Mouse (Mus musculus) limb, embryonic 12.5 days (tissue): ENCODE results near the gene Ncan. TPM values are rescaled to one million over a fixed set of nuclear protein-coding genes. Genes with fewer than 3 reads are reported as not detected.

Source experiments
- ATAC-seq: fragments of 200-750 bp; cut with Nextera tagmentation; 2 replicates; pipeline ENCODE4 v1.8.0; 2017; ENCODE audit warnings: low read depth, moderate TSS enrichment; ENCODE audit not compliant: insufficient number of reproducible peaks, insufficient read depth, low FRiP score, low TSS enrichment
- H3K27ac ChIP-seq: fragments of 300-500 bp; sonication (generic); 2 replicates; pipeline ENCODE4 v1.5.1; 2016; ENCODE audit warnings: mild to moderate bottlenecking, moderate library complexity
- H3K27me3 ChIP-seq: fragments of 300-500 bp; sonication (generic); 2 replicates; pipeline ENCODE4 v1.6.1; 2016; ENCODE audit warnings: mild to moderate bottlenecking, moderate library complexity
- H3K36me3 ChIP-seq: fragments of 300-500 bp; sonication (generic); 2 replicates; pipeline ENCODE4 v1.6.1; 2016; ENCODE audit warnings: mild to moderate bottlenecking, moderate library complexity
- H3K4me1 ChIP-seq: fragments of 300-500 bp; sonication (generic); replicated peaks from 2 replicates; pipeline ENCODE4 v1.6.1; 2016
- H3K4me2 ChIP-seq: fragments of 300-500 bp; sonication (generic); 2 replicates; pipeline ENCODE4 v1.6.1; 2016; ENCODE audit warnings: mild to moderate bottlenecking, moderate library complexity
- H3K4me3 ChIP-seq: fragments of 300-500 bp; sonication (generic); replicated peaks from 2 replicates; pipeline ENCODE4 v1.5.1; 2016; ENCODE audit warnings: mild to moderate bottlenecking
- H3K9ac ChIP-seq: fragments of 300-500 bp; sonication (generic); replicated peaks from 2 replicates; pipeline ENCODE4 v1.6.1; 2016; ENCODE audit warnings: mild to moderate bottlenecking, moderate library complexity
- H3K9me3 ChIP-seq: fragments of 300-500 bp; sonication (generic); 2 replicates; pipeline ENCODE4 v1.6.1; 2016; ENCODE audit warnings: mild to moderate bottlenecking, moderate library complexity
- WGBS: fragments of 180-500 bp; shearing (Covaris S2); methylation state at CpG from one replicate; pipeline ENCODE4 v1.1.7; 2016; 5-methylcytosine and 5-hydroxymethylcytosine counted together
- polyA plus RNA-seq: library from polyadenylated mRNA; unstranded; fragments of >200 nt; fragmentation: Nextera tagmentation; extraction: Ambion mirVana; gene quantifications from 2 replicates; pipeline ENCODE4 v1.2.1, GENCODE M21; 2016

Ncan gene
- 0.56 and 1.1 TPM in 2 replicates for polyA plus RNA-seq

DNA sequence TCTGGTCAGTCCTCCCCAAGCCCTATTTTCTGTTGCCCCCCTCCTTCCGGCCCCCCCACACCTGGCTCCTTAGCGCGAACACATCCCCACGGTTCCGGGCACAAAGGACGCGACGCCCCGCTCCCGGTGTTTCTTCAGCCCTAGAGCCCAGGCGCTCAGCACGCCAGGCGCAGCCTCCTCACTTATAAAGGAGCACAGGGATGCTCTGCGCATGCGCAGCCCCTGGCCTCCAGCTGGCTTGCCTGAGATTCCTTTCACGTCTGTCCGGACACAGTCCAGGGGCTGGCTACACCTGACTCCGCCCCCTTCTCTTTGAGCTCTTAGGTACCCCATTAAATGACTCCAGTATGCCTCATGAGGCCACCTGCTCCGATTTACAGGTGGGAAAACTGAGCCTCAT is at the start of gene Ncan:
Ncan (minus strand) TSS at position 207 of the 400 bp plus-strand sequence.
- H3K9ac ChIP-seq = 0 out of 2 replicates have a peak within 1 kb of the TSS, but pooled peaks have one; percentile 24
- peak within 1 kb of the TSS; percentile 62 for H3K4me2 ChIP-seq
- H3K27ac ChIP-seq = no peak within 1 kb of the TSS
- H3K4me3 ChIP-seq = peak within 1 kb of the TSS; percentile 29
- 1% methylated on average over 19 of the region's 19 CpGs for WGBS
- peaks cover 81% of the 10 kb centered on the region for H3K27me3 ChIP-seq
- H3K9me3 ChIP-seq = no peaks in the 10 kb centered on the region
- no peaks in the 10 kb centered on the region for H3K36me3 ChIP-seq
- ATAC-seq = peak; percentile 45; the same call in 1 of the 2 replicates
- H3K4me1 ChIP-seq = peaks cover 8% of the 10 kb centered on the region

DNA sequence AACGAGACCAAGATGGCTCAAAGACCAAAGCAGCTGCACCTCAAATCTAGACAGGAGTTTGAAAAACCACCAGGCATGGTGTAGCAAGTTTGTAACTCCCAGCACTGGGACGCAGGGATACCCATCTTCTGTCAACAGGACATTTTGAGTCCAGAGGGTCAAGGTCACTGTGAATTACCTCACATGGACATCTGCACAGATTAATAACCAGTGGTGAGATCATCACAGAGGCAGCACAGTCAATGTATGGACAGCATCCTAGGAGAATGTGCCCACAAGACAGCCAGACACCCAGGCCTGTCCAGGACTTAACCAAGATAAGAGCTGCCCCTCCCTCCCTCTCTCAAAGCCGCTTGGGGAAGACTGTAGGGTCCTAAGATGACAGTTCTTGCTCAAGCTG is 49.4 kb upstream of the Ncan start:
- 83% methylated on average over 3 of the region's 3 CpGs for WGBS
- Histone ChIP-seq H3K4me3 (no peak overlapping the region), H3K9ac (no peak overlapping the region), H3K4me1 (peaks cover 17% of the 10 kb centered on the region), H3K9me3 (no peaks in the 10 kb centered on the region), H3K36me3 (no peaks in the 10 kb centered on the region), H3K27me3 (peaks cover 23% of the 10 kb centered on the region), H3K27ac (no peak overlapping the region), H3K4me2 (no peak overlapping the region)
- no peak for ATAC-seq

- Histone ChIP-seq H3K27me3 (peaks cover 40% of the 10 kb centered on the region), H3K36me3 (no peaks in the 10 kb centered on the region), H3K4me1 (peaks cover 5% of the 10 kb centered on the region; the same call in 1 of the 2 replicates), H3K27ac (no peak overlapping the region), H3K4me2 (peak overlapping the region; percentile 58), H3K9me3 (no peaks in the 10 kb centered on the region), H3K9ac (no peak overlapping the region; the same call in 1 of the 2 replicates), H3K4me3 (peak overlapping the region; percentile 25)
- peak; percentile 79 for ATAC-seq
- 3% methylated on average over 21 of the region's 21 CpGs for WGBS
These were observed 45.9 kb upstream of the Ncan start for GRCm38 (mm10) chr8:70166504-70167110.

- whole genome bisulfite sequencing = 88% methylated on average over 3 of the region's 3 CpGs
- Histone ChIP-seq H3K9me3 (no peaks in the 10 kb centered on the region), H3K27ac (no peak overlapping the region), H3K9ac (no peak overlapping the region), H3K4me3 (no peak overlapping the region), H3K4me1 (peaks cover 9% of the 10 kb centered on the region), H3K36me3 (no peaks in the 10 kb centered on the region), H3K4me2 (no peak overlapping the region), H3K27me3 (peaks cover 43% of the 10 kb centered on the region)
- no peak for ATAC-seq
These were observed 42.6 kb upstream of the Ncan start for GRCm38 (mm10) chr8:70163316-70163715.

GRCm38 (mm10) chr8:70160015-70160414 is 39.3 kb upstream of the Ncan start:
- no peaks in the 10 kb centered on the region for H3K9me3 ChIP-seq
- ATAC-seq = no peak
- WGBS = 68% methylated on average over 13 of the region's 13 CpGs

GRCm38 (mm10) chr8:70159211-70159610 is 38.5 kb upstream of the Ncan start:
- 84% methylated on average over 4 of the region's 4 CpGs for WGBS
- no peaks in the 10 kb centered on the region for H3K36me3 ChIP-seq
- H3K4me2 ChIP-seq = no peak overlapping the region
- no peak overlapping the region for H3K9ac ChIP-seq
- H3K27me3 ChIP-seq = peaks cover 15% of the 10 kb centered on the region; the same call in 1 of the 2 replicates
- no peaks in the 10 kb centered on the region for H3K9me3 ChIP-seq
- H3K4me1 ChIP-seq = peaks cover 8% of the 10 kb centered on the region
- no peak overlapping the region for H3K27ac ChIP-seq
- H3K4me3 ChIP-seq = no peak overlapping the region
- ATAC-seq = no peak

More at GRCm38 (mm10) chr8:70160015-70160414, 39.3 kb upstream of the Ncan start:
- H3K27ac ChIP-seq = no peak overlapping the region
- H3K9ac ChIP-seq = no peak overlapping the region
- no peak overlapping the region for H3K4me2 ChIP-seq
- peaks cover 8% of the 10 kb centered on the region for H3K4me1 ChIP-seq
- H3K36me3 ChIP-seq = no peaks in the 10 kb centered on the region
- H3K27me3 ChIP-seq = peaks cover 23% of the 10 kb centered on the region
- H3K4me3 ChIP-seq = no peak overlapping the region

DNA sequence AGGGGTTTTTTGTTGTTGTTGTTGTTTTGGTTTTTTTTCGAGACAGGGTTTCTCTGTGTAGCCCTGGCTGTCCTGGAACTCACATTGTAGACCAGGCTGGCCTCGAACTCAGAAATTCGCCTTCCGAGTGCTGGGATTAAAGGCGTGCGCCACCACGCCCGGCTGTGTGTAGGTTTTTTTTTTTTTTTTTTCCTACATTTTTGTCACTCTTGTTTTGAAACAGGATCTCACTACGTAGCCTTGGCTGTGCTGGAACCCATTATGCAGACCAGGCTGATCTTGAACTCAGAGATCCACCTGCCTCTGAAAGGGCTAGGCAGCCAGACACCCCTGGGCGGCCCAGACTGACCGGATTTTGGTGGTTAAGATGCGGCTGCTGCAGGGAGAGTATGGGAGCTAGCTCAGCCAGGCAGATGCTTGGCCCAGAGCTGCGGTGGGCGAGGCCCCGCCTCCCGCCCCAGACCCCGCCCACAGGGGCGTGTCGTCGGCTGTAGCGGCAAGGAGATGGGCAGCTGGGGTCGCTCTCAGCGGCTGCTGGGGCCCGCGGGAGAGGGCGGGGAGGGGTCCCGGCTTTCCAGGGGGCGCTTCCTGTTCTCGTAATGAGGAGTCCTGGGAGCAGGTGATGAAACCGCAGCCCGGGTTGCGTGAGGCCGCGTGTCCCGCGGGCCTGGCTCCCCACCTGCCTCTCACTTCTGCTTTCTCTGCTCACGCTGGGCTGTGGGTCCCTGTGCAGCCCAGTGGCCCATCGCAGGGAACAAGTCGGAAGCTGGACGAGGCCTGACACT is 37.6 kb upstream of the Ncan start:
- peak overlapping the region; percentile 73 for H3K4me2 ChIP-seq
- WGBS = 15% methylated on average over 40 of the region's 40 CpGs
- no peaks in the 10 kb centered on the region for H3K36me3 ChIP-seq
- ATAC-seq = peak; percentile 79
- peaks cover 14% of the 10 kb centered on the region; the same call in 1 of the 2 replicates for H3K27me3 ChIP-seq
- peak overlapping the region; percentile 7; the same call in 1 of the 2 replicates for H3K27ac ChIP-seq
- peak overlapping the region; percentile 51 for H3K4me3 ChIP-seq
- H3K4me1 ChIP-seq = peaks cover 8% of the 10 kb centered on the region
- no peaks in the 10 kb centered on the region for H3K9me3 ChIP-seq
- H3K9ac ChIP-seq = peak overlapping the region; percentile 60

GRCm38 (mm10) chr8:70157240-70157800 is 36.6 kb upstream of the Ncan start:
- Histone ChIP-seq H3K4me2 (no peak overlapping the region), H3K36me3 (no peaks in the 10 kb centered on the region), H3K27ac (no peak overlapping the region), H3K4me1 (peaks cover 15% of the 10 kb centered on the region), H3K27me3 (peaks cover 16% of the 10 kb centered on the region; the same call in 1 of the 2 replicates), H3K4me3 (no peak overlapping the region), H3K9ac (no peak overlapping the region), H3K9me3 (no peaks in the 10 kb centered on the region)
- no peak for ATAC-seq
- WGBS = 91% methylated on average over 1 of the region's 1 CpGs

GRCm38 (mm10) chr8:70152537-70153257 is 32.0 kb upstream of the Ncan start:
- no peaks in the 10 kb centered on the region for H3K9me3 ChIP-seq
- peak overlapping the region; percentile 50 for H3K4me2 ChIP-seq
- WGBS = 14% methylated on average over 22 of the region's 22 CpGs
- H3K9ac ChIP-seq = no peak overlapping the region
- peak overlapping the region; percentile 22 for H3K4me3 ChIP-seq
- H3K36me3 ChIP-seq = no peaks in the 10 kb centered on the region
- H3K4me1 ChIP-seq = peaks cover 13% of the 10 kb centered on the region
- H3K27ac ChIP-seq = no peak overlapping the region
- peaks cover 19% of the 10 kb centered on the region for H3K27me3 ChIP-seq
- ATAC-seq = peak; percentile 90

DNA sequence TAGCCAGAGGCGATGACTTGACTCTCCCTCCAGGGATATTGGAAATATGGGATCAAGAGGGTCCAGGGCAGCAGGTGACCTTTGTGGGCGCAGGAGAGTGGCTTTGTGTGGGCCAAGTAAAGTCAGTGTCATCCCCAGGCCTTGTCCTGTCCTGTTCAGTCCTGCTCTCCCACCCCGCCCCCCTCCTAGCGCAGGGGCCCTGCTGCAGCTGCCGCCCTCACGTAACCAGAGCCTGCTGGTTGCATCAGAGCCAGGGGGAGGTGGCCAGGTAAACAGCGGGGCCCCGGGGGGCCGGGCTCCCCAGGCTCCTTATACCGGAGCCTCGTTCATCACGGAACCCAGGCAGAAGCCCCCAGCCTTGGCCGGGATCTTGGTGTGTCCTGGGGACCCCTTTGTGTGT is 29.5 kb upstream of the Ncan start:
- peaks cover 16% of the 10 kb centered on the region for H3K27me3 ChIP-seq
- no peaks in the 10 kb centered on the region for H3K9me3 ChIP-seq
- peak overlapping the region; percentile 27 for H3K4me2 ChIP-seq
- no peak for ATAC-seq
- WGBS = 12% methylated on average over 13 of the region's 13 CpGs
- H3K36me3 ChIP-seq = peaks cover 21% of the 10 kb centered on the region
- H3K9ac ChIP-seq = peak overlapping the region; percentile 52; the same call in 1 of the 2 replicates
- H3K4me3 ChIP-seq = no peak overlapping the region
- H3K27ac ChIP-seq = no peak overlapping the region
- H3K4me1 ChIP-seq = peaks cover 13% of the 10 kb centered on the region
